Mouse (Mus musculus) brain, adult 2 months (tissue): ENCODE results near the gene Rfc1.

Experiments used
- DNase-seq: peaks from one replicate; pipeline ENCODE4 v3.0.0; 2011; ENCODE audit warnings: low read depth, low spot score

Rfc1 gene

GRCm38 (mm10) chr5:65335298-65336074, at the start of gene Rfc1:
TSS of gene Rfc1 (minus strand) at chr5:65335670.
- peak; percentile 94 for DNase-seq

GRCm38 (mm10) chr5:65374746-65375145, 39.3 kb upstream of the Rfc1 start:
- no peak for DNase-seq

DNA sequence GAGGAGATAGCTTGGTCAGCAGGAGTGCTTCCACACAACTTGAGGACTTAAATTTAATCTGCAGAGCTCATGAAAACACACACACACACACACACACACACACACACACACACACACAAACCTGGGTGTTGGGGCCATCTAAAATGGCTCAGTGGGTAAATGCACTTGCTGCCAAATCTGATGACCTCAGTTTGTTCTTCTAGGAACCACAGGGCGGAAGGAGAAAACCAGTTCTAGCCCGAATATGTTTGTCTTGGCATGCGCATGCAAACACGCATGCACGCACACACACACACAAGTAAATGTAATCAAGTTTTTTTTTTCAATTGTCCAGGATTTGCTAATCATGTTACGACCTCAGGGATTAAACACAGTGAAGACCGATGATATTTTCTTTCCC, 36.1 kb upstream of the Rfc1 start:
- no peak for DNase-seq

GRCm38 (mm10) chr5:65367837-65368236, 32.4 kb upstream of the Rfc1 start:
- no peak for DNase-seq

DNA sequence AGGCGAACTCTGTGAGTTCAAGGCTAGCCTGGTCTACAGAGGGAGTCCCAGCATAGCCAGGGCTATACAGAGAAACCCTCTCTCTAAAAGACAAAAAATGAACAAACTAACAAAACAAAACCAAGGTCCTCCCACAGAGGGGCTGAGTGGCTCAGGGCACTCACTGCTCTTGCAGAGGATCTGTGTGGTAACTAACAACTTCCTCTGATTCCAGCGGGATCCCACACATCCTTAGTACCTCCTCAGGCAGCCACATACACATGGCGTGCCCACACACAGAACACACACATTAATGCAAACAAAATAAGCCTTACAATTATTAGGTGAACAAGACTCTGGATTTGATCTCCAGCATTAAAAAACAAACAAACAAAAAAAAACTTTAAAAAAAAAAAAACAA, 22.3 kb upstream of the Rfc1 start:
- DNase-seq = no peak

DNA sequence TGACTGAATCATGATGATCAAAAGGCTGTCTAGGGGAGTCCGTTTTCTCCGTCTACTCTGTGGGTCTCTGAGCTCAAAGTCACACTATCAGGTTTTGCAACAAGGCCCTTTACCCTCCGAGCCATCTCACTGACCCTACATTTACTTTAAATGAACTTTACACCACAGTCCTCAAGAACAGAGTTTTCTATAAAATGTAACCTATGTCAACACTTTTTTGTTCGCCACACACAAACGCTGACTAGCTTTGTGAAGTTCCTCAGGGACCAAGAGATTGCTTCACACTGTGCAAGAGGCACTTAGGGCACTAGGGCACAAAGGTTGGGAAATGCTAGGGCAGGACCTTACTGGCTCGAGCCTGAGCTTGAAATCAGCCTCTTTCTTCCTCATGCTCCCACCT, 21.4 kb upstream of the Rfc1 start:
- DNase-seq = no peak

- DNase-seq = no peak
These were observed 19.5 kb upstream of the Rfc1 start for GRCm38 (mm10) chr5:65354985-65355384.

GRCm38 (mm10) chr5:65354097-65354496, 18.6 kb upstream of the Rfc1 start:
- DNase-seq = no peak

DNA sequence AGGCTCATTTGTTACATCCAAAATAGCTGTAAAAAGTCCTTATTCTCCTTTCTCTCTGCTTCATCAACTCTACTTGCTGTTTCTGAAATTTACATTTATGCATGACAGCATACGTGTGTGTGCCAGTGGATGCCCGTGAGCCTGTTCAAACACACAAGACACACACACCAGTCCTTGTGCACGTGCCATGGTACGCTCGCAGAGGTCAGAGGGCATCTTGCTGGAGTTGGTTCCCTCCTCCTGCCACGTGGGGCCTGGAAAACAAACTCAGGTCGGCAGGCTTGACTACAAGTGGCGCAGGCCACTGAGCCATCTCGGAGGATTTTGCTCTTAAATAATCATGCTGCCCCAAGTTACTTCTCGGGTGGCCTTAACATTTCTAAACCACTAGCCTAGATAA, 15.0 kb upstream of the Rfc1 start:
- DNase-seq = no peak

DNA sequence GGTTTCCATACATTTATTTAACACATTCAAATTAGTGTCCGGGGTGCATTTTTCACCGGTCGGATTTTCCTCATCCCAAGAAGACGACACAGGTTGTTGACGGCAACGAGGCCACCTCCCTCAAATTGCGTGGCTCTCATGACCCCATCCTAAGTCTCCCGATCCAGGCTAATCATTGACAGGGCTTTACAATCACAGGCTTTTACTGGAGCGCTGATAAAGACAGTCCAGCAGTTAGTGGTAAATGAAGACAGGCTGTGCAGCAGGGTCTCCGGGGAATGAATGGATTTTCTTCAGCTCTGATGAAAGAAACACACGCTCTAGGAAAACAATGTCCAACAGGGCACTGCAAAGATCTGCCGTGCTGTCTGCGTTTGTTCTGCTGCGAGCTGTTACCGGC, 12.7 kb upstream of the Rfc1 start, which contains the start of gene Klb:
Gene Klb (plus strand): TSS at position 147 of the 400 bp plus-strand sequence.
- no peak for DNase-seq

DNA sequence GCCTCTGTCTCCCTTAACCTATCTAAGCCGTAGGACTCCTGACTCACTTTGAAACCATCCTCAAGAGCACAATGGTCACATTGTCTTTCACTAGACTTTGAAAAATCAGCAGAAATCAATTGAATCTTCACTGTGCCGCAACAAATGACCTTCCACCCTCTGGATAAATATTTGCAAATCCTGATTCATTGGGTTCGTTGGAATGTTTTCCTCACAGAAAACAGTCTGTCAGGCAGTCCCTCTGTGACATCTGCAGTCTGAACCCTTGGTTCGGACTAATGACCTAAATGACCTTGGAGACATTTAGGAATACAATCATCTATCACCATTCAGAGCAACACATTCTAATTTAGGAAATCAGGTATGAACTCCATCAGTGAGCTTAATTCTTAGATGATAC, 4.7 kb upstream of the Rfc1 start:
- no peak for DNase-seq

DNA sequence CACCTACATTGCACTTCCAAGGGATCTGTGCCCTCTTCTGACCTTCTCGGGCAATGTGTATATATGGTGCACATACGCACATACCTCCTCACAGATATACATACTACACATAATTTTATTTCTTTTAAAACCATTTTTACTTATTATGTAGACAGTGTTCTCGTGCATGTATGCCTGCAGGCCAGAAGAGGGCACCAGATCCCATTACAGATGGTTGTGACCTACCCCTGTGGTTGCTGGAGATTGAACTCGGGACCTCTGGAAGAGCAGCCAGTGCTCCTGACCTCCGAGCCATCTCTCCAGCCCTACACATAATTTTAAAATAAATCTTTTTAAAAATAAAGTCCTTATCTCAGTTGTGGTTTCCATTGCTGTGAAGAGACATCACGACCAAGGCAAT, 2.9 kb upstream of the Rfc1 start:
- no peak for DNase-seq

GRCm38 (mm10) chr5:65336075-65336355, 545 bp upstream of the Rfc1 start:
- DNase-seq = no peak

- no peak for DNase-seq
These were observed 682 bp downstream of the Rfc1 start for GRCm38 (mm10) chr5:65334788-65335187.

DNA sequence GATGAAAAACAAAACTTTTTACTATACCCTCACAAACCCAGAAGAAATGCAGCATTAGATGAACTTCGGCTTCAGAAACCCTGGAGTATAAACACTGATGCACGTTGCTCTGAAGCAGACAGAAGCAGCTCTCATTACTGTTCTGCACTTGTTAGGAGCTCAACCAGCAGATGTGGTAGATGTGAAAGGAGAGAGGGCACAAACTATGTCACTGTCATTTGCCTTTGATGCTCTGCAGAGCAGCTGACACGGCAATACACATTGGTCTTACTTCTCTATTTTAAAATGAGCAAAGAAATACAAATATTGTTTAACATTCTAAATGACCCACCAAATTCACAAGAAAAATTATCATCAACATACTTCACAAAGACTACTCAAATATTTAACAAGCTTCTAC, 5.5 kb downstream of the Rfc1 start:
- DNase-seq = no peak

DNA sequence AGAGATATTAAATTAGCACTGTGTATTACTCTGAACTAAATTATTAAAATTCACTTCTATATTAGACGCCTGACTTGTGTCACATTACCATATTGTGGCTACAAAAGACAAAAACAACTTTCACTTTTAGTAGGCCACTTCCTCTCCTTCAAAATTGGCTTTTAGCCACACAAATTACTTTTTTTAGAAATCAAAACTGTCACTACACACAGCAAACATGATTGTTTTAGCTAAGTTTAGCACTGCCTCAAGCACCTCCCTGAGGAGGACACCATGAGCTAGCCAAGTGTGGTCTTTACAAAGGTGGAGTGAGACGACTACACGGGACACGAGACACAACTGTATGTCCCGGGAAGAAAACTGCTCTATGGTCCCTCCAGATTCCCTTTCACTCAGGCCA, 9.3 kb downstream of the Rfc1 start:
- no peak for DNase-seq

GRCm38 (mm10) chr5:65324758-65325355, 10.6 kb downstream of the Rfc1 start:
- no peak for DNase-seq

DNA sequence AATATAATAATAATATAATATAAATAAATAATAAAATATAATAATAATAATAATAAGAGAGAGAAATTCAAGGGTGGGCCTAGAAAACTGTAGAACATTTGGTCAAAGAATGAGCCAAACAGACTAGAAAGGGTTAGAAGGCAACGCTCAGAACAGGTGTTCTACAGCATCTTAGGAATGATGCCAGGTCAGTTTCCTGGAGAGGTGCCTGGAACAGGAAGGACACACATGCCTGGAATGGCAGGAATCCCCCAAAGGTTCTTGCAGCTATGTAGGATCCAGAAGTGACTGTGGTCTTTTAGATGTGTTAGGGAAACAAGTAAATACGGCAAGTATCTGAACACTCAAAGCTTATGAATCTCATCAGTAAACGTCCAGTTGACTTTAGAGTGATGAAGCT, 11.2 kb downstream of the Rfc1 start:
- DNase-seq = peak; percentile 84

GRCm38 (mm10) chr5:65322165-65322564, 13.3 kb downstream of the Rfc1 start:
- DNase-seq = no peak

DNA sequence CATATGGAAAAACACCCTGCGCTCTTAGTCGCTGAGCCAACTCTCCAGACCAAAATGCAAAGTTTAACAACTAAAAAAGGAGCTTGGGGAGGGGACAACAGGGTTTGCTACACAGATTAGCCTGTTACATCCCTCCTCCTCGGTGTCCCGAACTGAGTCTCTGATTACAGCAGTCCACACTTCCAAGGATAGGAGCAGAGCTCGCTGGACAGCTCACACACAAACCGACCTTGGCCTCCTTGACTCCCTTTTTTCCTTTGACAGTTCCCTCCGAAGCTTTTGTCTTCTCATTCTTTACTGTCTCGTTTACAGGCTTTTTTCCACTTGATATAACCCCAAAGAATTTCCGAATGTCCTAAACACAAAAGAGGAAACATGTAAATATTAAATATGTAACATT, 16.3 kb downstream of the Rfc1 start:
- no peak for DNase-seq

- DNase-seq = no peak
These were observed 26.6 kb downstream of the Rfc1 start for GRCm38 (mm10) chr5:65308866-65309265.

GRCm38 (mm10) chr5:65308208-65308607, 27.3 kb downstream of the Rfc1 start:
- no peak for DNase-seq

GRCm38 (mm10) chr5:65305516-65305915, 30.0 kb downstream of the Rfc1 start:
- peak; percentile 44 for DNase-seq

GRCm38 (mm10) chr5:65300121-65300520, 35.3 kb downstream of the Rfc1 start:
- no peak for DNase-seq
